Mouse (Mus musculus) B cell, adult 62 days (primary cell): Measurements from ENCODE around the gene Rfxap. TPM values are rescaled to one million over a fixed set of nuclear protein-coding genes. Genes with fewer than 3 reads are reported as not detected.

Experiments
- total RNA-seq: library from RNA; stranded (reverse); gene quantifications from 4 replicates; pipeline ENCODE4 v1.2.4, GENCODE M21; 2023

Rfxap gene
- total RNA-seq, result 23.5 to 34.4 TPM (median 29.1 TPM) in 4 replicates

DNA sequence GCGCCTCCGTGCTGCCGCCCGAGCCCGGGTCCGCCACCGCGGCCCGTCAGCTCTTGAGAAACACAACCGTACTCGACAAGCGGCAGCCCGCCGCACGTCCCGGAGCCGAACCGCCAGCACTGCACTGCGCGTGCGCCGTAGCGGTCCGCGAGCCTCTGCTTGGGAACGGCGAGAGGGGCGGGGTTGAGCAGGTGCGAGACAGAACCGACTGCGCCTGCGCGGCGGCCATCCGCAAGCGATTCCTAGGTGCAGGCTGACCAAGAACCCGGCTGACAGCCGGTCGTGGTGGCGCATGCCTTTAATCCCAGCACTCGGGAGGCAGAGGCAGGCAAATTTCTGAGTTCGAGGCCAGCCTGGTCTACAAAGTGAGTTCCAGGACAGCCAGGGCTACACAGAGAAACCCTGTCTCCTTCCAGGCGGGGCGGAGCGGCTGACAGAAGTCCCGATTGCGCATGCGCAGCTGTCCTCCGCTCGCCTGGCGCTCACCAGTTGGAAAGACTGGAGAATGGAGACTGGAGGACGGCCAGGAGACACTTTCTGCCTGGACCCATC lies at the start of gene Rfxap:
Gene Rfxap (minus strand): TSS at position 126 of the 552 bp plus-strand sequence.

DNA sequence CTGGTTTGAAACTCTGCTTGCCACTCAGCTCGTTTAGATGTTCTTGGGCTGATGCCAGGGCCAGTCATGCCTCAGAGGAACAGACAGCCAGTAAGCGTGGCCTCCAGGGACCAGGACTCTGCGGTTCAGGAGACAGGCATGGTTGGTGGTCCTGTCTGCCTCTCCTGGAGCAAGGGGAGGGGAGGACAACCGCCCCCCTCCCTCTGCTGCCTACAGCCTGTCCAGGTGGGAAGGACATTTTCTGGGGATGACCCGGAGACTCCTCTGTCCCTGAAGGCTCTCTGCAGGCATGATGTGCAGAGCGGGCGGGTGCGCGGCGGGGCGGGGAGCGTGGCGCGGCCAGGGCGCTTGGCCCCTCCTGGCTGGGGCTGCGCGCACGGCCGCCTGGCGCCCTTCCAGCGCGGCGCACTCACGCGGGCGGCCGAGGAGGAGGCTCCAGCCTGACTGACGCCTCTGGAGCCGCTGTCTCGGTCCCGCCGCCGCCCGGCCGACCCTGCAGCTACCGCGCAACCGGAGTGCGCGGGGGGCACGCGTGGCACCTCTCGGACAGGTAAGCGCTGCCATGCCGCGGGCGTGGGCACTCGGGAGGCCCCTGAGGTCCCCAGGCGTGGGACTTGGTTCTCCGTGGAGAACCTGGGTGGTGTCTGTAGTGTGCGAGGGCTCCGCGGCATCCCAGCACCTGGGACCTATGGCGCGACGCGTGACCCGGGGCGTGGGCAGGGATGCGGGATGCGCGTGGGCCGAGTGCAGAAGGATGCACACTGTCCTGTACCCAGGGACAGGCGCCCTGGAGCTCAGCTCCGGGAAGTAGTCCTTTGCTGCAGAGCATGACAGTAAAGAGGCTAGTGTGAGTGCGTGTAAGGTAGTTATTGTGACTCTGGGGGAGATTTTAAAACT lies 52.2 kb downstream of the Rfxap start, which contains the start of gene Smad9:
Gene Smad9 (plus strand): TSS at position 438 of the 897 bp plus-strand sequence.

Other genes starting within 250 kb of the Rfxap start
- 155 to 175 TPM (median 170 TPM) in 4 replicates for gene Supt20, start 115.0 kb downstream of the Rfxap start, total RNA-seq
- 1.0 TPM in 1 of 4 replicates, not detected in the others for gene Gm21958, start 93.4 kb downstream of the Rfxap start, total RNA-seq
- gene Exosc8, start 72.4 kb downstream of the Rfxap start, total RNA-seq, result 67.4 to 82.2 TPM (median 74.3 TPM) in 4 replicates
- gene Alg5, start 72.3 kb downstream of the Rfxap start, total RNA-seq, result 16.3 to 22.3 TPM (median 21.3 TPM) in 4 replicates
- gene Smad9, start 52.2 kb downstream of the Rfxap start, total RNA-seq, result 0.09 to 0.12 TPM in 2 of 4 replicates, not detected in the others
- not detected in 4 replicates for gene Sertm1, start 108.1 kb upstream of the Rfxap start, total RNA-seq
- not detected in 4 replicates for gene Ccna1, start 247.7 kb upstream of the Rfxap start, total RNA-seq